Mouse (Mus musculus) thymus, postnatal 10 days (tissue): ENCODE measurements around the gene Tmod4.

Experiments
- DNase-seq, 2 experiments: peaks; one replicate each; pipeline ENCODE4 v3.0.0; 2021; ENCODE audit warnings: low spot score in 2 of 2

The Tmod4 gene

GRCm38 (mm10) chr3:95136336-95136735, 12.1 kb downstream of the Tmod4 start:
- DNase-seq = no peak

GRCm38 (mm10) chr3:95139586-95140288, 15.5 kb downstream of the Tmod4 start:
- no peak for DNase-seq

GRCm38 (mm10) chr3:95140289-95140595, 16.0 kb downstream of the Tmod4 start:
- no peak for DNase-seq

GRCm38 (mm10) chr3:95140795-95141194, 16.5 kb downstream of the Tmod4 start:
- DNase-seq = no peak

GRCm38 (mm10) chr3:95141474-95141873, 17.2 kb downstream of the Tmod4 start:
- peak; percentile 78 to 82 for DNase-seq

GRCm38 (mm10) chr3:95141952-95142616, 17.8 kb downstream of the Tmod4 start, which contains the start of gene Tnfaip8l2:
TSS of gene Tnfaip8l2 (minus strand) at chr3:95142360.
- DNase-seq = peak; percentile 53 to 54

- peak; percentile 81 to 92 for DNase-seq
Measured at GRCm38 (mm10) chr3:95142617-95143011, 18.3 kb downstream of the Tmod4 start.

GRCm38 (mm10) chr3:95147924-95148323, 23.6 kb downstream of the Tmod4 start:
- DNase-seq = no peak

- DNase-seq = peak in 1 of 2 experiments; percentile 69
Measured at GRCm38 (mm10) chr3:95153874-95154273, 29.6 kb downstream of the Tmod4 start.

GRCm38 (mm10) chr3:95159511-95159986, 35.3 kb downstream of the Tmod4 start:
- DNase-seq = no peak

- peak; percentile 74 to 82 for DNase-seq
Measured at GRCm38 (mm10) chr3:95159987-95160963, 36.0 kb downstream of the Tmod4 start, which contains the start of gene Sema6c. TSS of gene Sema6c (plus strand) at chr3:95160457.

GRCm38 (mm10) chr3:95161041-95161551, 36.8 kb downstream of the Tmod4 start:
- DNase-seq = no peak

- no peak for DNase-seq
Measured at GRCm38 (mm10) chr3:95161618-95162344, 37.5 kb downstream of the Tmod4 start.

GRCm38 (mm10) chr3:95162345-95162628, 38.0 kb downstream of the Tmod4 start:
- DNase-seq = no peak

GRCm38 (mm10) chr3:95163419-95164255, 39.4 kb downstream of the Tmod4 start:
- no peak for DNase-seq

- DNase-seq = no peak
Measured at GRCm38 (mm10) chr3:95164256-95164550, 39.9 kb downstream of the Tmod4 start.

- no peak for DNase-seq
Measured at GRCm38 (mm10) chr3:95164840-95165239, 40.6 kb downstream of the Tmod4 start.

GRCm38 (mm10) chr3:95169996-95170395, 45.7 kb downstream of the Tmod4 start:
- DNase-seq = no peak

- DNase-seq = no peak
Measured at GRCm38 (mm10) chr3:95171105-95171504, 46.8 kb downstream of the Tmod4 start.

- DNase-seq = no peak
Measured at GRCm38 (mm10) chr3:95172526-95173255, 48.4 kb downstream of the Tmod4 start.
